Mouse (Mus musculus): Measurements from ENCODE around the gene Naa38. TPM values are rescaled to one million over a fixed set of nuclear protein-coding genes. Genes with fewer than 3 reads are reported as not detected.
"Not testable (repeated sequence)": the region's sequence is repeated elsewhere in the genome, so short reads cannot be mapped to it uniquely, and the experiment has no call there.

Gene Naa38
- polyA plus RNA-seq, 1 experiment: 325 TPM

GRCm38 (mm10) chr11:69388680-69389079 lies 6.6 kb upstream of the Naa38 start:
- no peak overlapping the region for H3K27ac ChIP-seq (ENCODE audit: control insufficient read depth, insufficient read depth, low read depth, low read length)
- no peaks in the 10 kb centered on the region for H3K36me3 ChIP-seq (ENCODE audit: control insufficient read depth, insufficient read depth, low read length)
- no peaks in the 10 kb centered on the region for H3K4me1 ChIP-seq (ENCODE audit: control insufficient read depth, insufficient read depth, low read length)
- H3K4me3 ChIP-seq (ENCODE audit: control insufficient read depth, low read depth, low read length): no peak overlapping the region
- H3K27me3 ChIP-seq (ENCODE audit: control insufficient read depth, insufficient read depth, low read length): no peaks in the 10 kb centered on the region
- TF ChIP-seq CTCF (IDR thresholded peaks at IDR 0.05; ENCODE audit: control insufficient read depth, insufficient read depth, insufficient replicate concordance, low read depth, low read length) (no peak), POLR2A (IDR thresholded peaks at IDR 0.05; ENCODE audit: control insufficient read depth, low read depth, low read length) (no peak)

- no peaks in the 10 kb centered on the region for H3K36me3 ChIP-seq (ENCODE audit: control insufficient read depth, insufficient read depth, low read length)
- no peaks in the 10 kb centered on the region for H3K4me1 ChIP-seq (ENCODE audit: control insufficient read depth, insufficient read depth, low read length)
- H3K4me3 ChIP-seq (ENCODE audit: control insufficient read depth, low read depth, low read length): no peak overlapping the region
- H3K27ac ChIP-seq (ENCODE audit: control insufficient read depth, insufficient read depth, low read depth, low read length): no peak overlapping the region
- TF ChIP-seq POLR2A (IDR thresholded peaks at IDR 0.05; ENCODE audit: control insufficient read depth, low read depth, low read length): no peak
- no peak for TF ChIP-seq CTCF (IDR thresholded peaks at IDR 0.05; ENCODE audit: control insufficient read depth, insufficient read depth, insufficient replicate concordance, low read depth, low read length)
- no peaks in the 10 kb centered on the region for H3K27me3 ChIP-seq (ENCODE audit: control insufficient read depth, insufficient read depth, low read length)
Measured at GRCm38 (mm10) chr11:69389531-69390399, 5.5 kb upstream of the Naa38 start.

GRCm38 (mm10) chr11:69390400-69391034 lies 4.8 kb upstream of the Naa38 start:
- Histone ChIP-seq H3K36me3 (ENCODE audit: control insufficient read depth, insufficient read depth, low read length) (no peaks in the 10 kb centered on the region), H3K4me1 (ENCODE audit: control insufficient read depth, insufficient read depth, low read length) (no peaks in the 10 kb centered on the region), H3K27ac (ENCODE audit: control insufficient read depth, insufficient read depth, low read depth, low read length) (no peak overlapping the region), H3K4me3 (ENCODE audit: control insufficient read depth, low read depth, low read length) (no peak overlapping the region), H3K27me3 (ENCODE audit: control insufficient read depth, insufficient read depth, low read length) (no peaks in the 10 kb centered on the region)
- no peak for TF ChIP-seq POLR2A (IDR thresholded peaks at IDR 0.05; ENCODE audit: control insufficient read depth, low read depth, low read length)
- TF ChIP-seq CTCF (IDR thresholded peaks at IDR 0.05; ENCODE audit: control insufficient read depth, insufficient read depth, insufficient replicate concordance, low read depth, low read length): no peak

GRCm38 (mm10) chr11:69394591-69395167 lies 608 bp upstream of the Naa38 start:
- not testable (repeated sequence) for H3K36me3 ChIP-seq (ENCODE audit: control insufficient read depth, insufficient read depth, low read length); H3K27me3 ChIP-seq (ENCODE audit: control insufficient read depth, insufficient read depth, low read length)
- H3K4me1 ChIP-seq (ENCODE audit: control insufficient read depth, insufficient read depth, low read length): peaks cover 20% of the 10 kb centered on the region
- H3K27ac ChIP-seq (ENCODE audit: control insufficient read depth, insufficient read depth, low read depth, low read length): peak overlapping the region; percentile 96
- H3K4me3 ChIP-seq (ENCODE audit: control insufficient read depth, low read depth, low read length): peak overlapping the region; percentile 91

- no peaks in the 10 kb centered on the region; the same call in 1 of the 2 replicates for H3K36me3 ChIP-seq (ENCODE audit: control insufficient read depth, insufficient read depth, low read length)
- peaks cover 29% of the 10 kb centered on the region for H3K4me1 ChIP-seq (ENCODE audit: control insufficient read depth, insufficient read depth, low read length)
Measured at GRCm38 (mm10) chr11:69395634-69396373, 517 bp downstream of the Naa38 start.

GRCm38 (mm10) chr11:69396772-69397171 lies 1.5 kb downstream of the Naa38 start:
- Histone ChIP-seq H3K27ac (ENCODE audit: control insufficient read depth, insufficient read depth, low read depth, low read length) (peak overlapping the region; percentile 96), H3K4me3 (ENCODE audit: control insufficient read depth, low read depth, low read length) (peak overlapping the region; percentile 91), H3K27me3 (ENCODE audit: control insufficient read depth, insufficient read depth, low read length) (no peaks in the 10 kb centered on the region), H3K36me3 (ENCODE audit: control insufficient read depth, insufficient read depth, low read length) (no peaks in the 10 kb centered on the region; the same call in 1 of the 2 replicates), H3K4me1 (ENCODE audit: control insufficient read depth, insufficient read depth, low read length) (peaks cover 32% of the 10 kb centered on the region)
- TF ChIP-seq POLR2A (IDR thresholded peaks at IDR 0.05; ENCODE audit: control insufficient read depth, low read depth, low read length): no peak
- TF ChIP-seq CTCF (IDR thresholded peaks at IDR 0.05; ENCODE audit: control insufficient read depth, insufficient read depth, insufficient replicate concordance, low read depth, low read length): no peak

More at GRCm38 (mm10) chr11:69395634-69396373, 517 bp downstream of the Naa38 start:
- H3K4me3 ChIP-seq (ENCODE audit: control insufficient read depth, low read depth, low read length): peak overlapping the region; percentile 91
- no peak for TF ChIP-seq CTCF (IDR thresholded peaks at IDR 0.05; ENCODE audit: control insufficient read depth, insufficient read depth, insufficient replicate concordance, low read depth, low read length)
- peak; percentile 70 for TF ChIP-seq POLR2A (IDR thresholded peaks at IDR 0.05; ENCODE audit: control insufficient read depth, low read depth, low read length)
- H3K27ac ChIP-seq (ENCODE audit: control insufficient read depth, insufficient read depth, low read depth, low read length): peak overlapping the region; percentile 96
- H3K27me3 ChIP-seq (ENCODE audit: control insufficient read depth, insufficient read depth, low read length): no peaks in the 10 kb centered on the region

Measured in testis, adult 2 months (tissue).